Mouse (Mus musculus): Measurements from ENCODE around the gene Lce1b. TPM values are rescaled to one million over a fixed set of nuclear protein-coding genes. Genes with fewer than 3 reads are reported as not detected.
"Not testable (repeated sequence)": the region's sequence is repeated elsewhere in the genome, so short reads cannot be mapped to it uniquely, and the experiment has no call there.

Lce1b gene
- not detected in 2 replicates for polyA plus RNA-seq (2014; fragmentation: Nextera tagmentation; extraction: Ambion mirVana)

DNA sequence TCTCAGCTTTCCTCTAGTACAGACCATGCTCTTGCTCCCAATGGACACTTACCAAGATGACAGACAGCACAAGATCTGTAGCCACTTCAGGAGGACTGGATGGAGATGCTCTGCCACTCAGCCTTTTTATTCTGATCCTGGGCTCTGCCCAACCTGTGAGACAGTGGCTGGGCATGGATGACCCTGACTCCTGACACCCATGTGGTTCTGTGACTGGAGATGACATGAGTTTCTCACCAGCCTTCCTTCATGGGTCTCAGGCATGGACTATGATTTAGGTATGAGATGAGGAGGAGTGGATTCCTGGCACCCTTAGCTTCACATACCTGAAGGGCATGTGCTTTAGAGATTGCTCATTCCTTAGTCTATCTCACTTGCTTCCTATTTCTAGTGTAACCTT, at the start of gene Lce1b:
Lce1b (minus strand) TSS at position 101 of the 400 bp plus-strand sequence.
- Histone ChIP-seq H3K36me3 (ENCODE audit: control insufficient read depth, insufficient read depth, low read length) (no peaks in the 10 kb centered on the region), H3K4me3 (replicated peaks; ENCODE audit: low read depth, low read length) (no peak within 1 kb of the TSS), H3K4me1 (ENCODE audit: control insufficient read depth, insufficient read depth, low read length) (no peaks in the 10 kb centered on the region), H3K27me3 (ENCODE audit: control insufficient read depth, insufficient read depth, low read length) (no peaks in the 10 kb centered on the region), H3K4me2 (ENCODE audit: low read length) (no peak within 1 kb of the TSS), H3K9me3 (ENCODE audit: control insufficient read depth, low read length) (no peaks in the 10 kb centered on the region), H3K27ac (replicated peaks; ENCODE audit: low read depth, low read length) (no peak within 1 kb of the TSS), H3K9ac (replicated peaks; ENCODE audit: low read length) (no peak within 1 kb of the TSS)
- ATAC-seq (ENCODE audit: low FRiP score, low TSS enrichment) (no peak), DNase-seq (no peak)

DNA sequence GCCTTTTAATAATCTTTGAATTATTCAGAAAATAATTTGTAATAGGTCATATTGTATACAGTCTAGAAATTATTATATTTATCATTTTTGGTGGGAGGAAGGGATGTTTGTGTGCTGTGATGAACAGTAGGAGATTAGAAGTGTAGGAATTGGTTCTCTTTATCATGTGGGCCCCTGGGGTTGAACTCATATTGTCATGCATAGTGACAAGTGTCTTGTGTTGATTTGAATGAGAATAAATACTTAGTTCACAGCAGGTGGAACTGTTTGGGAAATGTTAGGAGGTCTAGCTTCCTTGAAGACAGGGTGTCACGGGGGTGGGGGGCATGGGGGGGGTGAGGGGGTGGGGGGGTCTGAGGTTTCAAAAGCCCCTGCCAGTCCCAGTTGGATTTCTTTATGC, 37.9 kb upstream of the Lce1b start:
- WGBS, result 12% methylated on average over 1 of the region's 1 CpGs
- DNase-seq, result no peak
- Histone ChIP-seq H3K9ac (replicated peaks; ENCODE audit: low read length) (no peak overlapping the region), H3K4me1 (ENCODE audit: control insufficient read depth, insufficient read depth, low read length) (no peaks in the 10 kb centered on the region), H3K4me2 (ENCODE audit: low read length) (no peak overlapping the region), H3K9me3 (ENCODE audit: control insufficient read depth, low read length) (no peaks in the 10 kb centered on the region), H3K4me3 (replicated peaks; ENCODE audit: low read depth, low read length) (no peak overlapping the region), H3K27ac (replicated peaks; ENCODE audit: low read depth, low read length) (no peak overlapping the region), H3K27me3 (ENCODE audit: control insufficient read depth, insufficient read depth, low read length) (no peaks in the 10 kb centered on the region), H3K36me3 (ENCODE audit: control insufficient read depth, insufficient read depth, low read length) (no peaks in the 10 kb centered on the region)
- ATAC-seq (ENCODE audit: low FRiP score, low TSS enrichment), result no peak

DNA sequence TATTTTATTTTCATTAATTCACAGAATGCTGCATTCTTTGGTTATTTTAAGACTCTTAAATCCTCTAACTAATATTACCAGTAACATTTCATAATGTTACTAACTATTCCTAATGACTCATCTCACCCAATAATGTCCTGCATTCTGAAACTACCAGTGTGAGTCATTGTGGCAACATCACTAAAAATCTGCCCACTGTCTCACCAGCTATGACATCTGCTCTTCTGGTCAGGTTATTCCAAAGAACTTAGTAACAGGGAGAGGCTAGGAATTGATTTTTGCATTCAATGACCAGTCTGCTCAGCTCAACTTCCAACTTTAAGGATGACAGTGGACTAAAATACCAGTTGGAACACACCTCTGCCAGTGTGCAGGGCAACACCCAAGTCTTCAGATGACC, 35.0 kb upstream of the Lce1b start:
- ATAC-seq (ENCODE audit: low FRiP score, low TSS enrichment), result no peak

DNA sequence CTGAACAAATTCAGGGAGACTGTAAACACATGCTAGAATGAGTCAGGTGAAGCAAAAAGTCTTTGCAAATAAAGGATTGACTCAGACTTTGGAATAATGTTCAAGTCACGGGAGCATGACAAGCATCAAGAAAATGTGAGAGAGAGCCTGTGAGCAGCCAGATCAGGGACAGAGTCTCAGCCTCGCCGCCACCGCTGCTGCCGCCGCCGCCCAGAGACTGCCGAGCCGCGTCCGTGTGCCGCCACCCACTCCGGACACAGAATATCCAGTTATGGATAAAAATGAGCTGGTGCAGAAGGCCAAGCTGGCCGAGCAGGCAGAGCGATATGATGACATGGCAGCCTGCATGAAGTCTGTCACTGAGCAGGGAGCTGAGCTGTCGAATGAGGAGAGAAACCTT, 32.4 kb upstream of the Lce1b start:
- 80% methylated on average over 16 of the region's 16 CpGs for WGBS

More for the DNA sequence above, 35.0 kb upstream of the Lce1b start:
- no peaks in the 10 kb centered on the region for H3K9me3 ChIP-seq (ENCODE audit: control insufficient read depth, low read length)
- no peak for DNase-seq
- no peak overlapping the region for H3K27ac ChIP-seq (replicated peaks; ENCODE audit: low read depth, low read length)
- H3K9ac ChIP-seq (replicated peaks; ENCODE audit: low read length), result no peak overlapping the region
- H3K36me3 ChIP-seq (ENCODE audit: control insufficient read depth, insufficient read depth, low read length), result no peaks in the 10 kb centered on the region
- no peaks in the 10 kb centered on the region for H3K4me1 ChIP-seq (ENCODE audit: control insufficient read depth, insufficient read depth, low read length)
- no peak overlapping the region for H3K4me2 ChIP-seq (ENCODE audit: low read length)
- H3K27me3 ChIP-seq (ENCODE audit: control insufficient read depth, insufficient read depth, low read length), result no peaks in the 10 kb centered on the region
- no peak overlapping the region for H3K4me3 ChIP-seq (replicated peaks; ENCODE audit: low read depth, low read length)

DNA sequence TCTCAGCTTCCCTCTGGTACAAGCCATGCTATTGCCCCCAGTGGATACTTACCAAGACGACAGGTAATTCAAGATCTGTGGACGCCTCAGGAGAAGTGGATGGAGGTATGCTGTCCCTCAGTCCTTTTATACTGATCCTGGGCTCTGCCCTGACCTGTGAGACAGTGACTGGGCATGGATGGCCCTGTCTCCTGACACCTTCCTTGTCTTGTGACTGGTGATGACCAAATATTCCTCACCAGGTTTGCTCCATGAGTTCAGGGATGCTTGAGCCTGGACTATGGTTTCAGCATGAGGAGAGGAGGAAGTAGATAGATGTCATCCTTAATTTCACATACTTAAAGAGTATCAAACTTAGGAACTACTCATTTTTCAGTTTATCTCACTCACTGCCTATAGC, 30.4 kb upstream of the Lce1b start, which contains the start of gene Lce1d:
Lce1d (minus strand) TSS at position 101 of the 400 bp plus-strand sequence.
- H3K4me2 ChIP-seq (ENCODE audit: low read length), result no peak within 1 kb of the TSS
- no peak for ATAC-seq (ENCODE audit: low FRiP score, low TSS enrichment)

More for the DNA sequence above, 32.4 kb upstream of the Lce1b start:
- H3K9ac ChIP-seq (replicated peaks; ENCODE audit: low read length); H3K4me3 ChIP-seq (replicated peaks; ENCODE audit: low read depth, low read length); H3K36me3 ChIP-seq (ENCODE audit: control insufficient read depth, insufficient read depth, low read length); H3K4me1 ChIP-seq (ENCODE audit: control insufficient read depth, insufficient read depth, low read length); H3K27me3 ChIP-seq (ENCODE audit: control insufficient read depth, insufficient read depth, low read length); H3K4me2 ChIP-seq (ENCODE audit: low read length); DNase-seq; H3K9me3 ChIP-seq (ENCODE audit: control insufficient read depth, low read length); H3K27ac ChIP-seq (replicated peaks; ENCODE audit: low read depth, low read length); ATAC-seq (ENCODE audit: low FRiP score, low TSS enrichment): not testable (repeated sequence)

DNA sequence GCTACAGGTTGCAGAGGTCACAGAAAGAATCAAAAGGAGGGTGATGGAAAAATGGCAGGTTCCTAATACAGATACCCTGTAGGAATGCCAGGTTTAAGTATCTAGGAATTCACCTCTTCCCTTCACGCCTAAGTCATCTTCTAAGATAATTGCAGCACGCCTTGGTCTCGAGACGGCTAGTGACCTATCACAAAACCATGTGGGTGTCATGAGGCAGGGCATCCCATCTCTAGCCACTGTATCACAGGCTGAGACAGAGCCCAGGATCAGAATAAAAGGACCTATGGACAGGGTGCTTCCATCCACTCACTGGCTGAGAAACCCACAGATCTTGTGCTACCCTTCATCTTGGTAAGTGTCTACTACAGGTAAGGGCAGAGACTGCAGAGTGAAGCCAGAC, 22.2 kb upstream of the Lce1b start, which contains the start of gene Lce1c:
Lce1c (plus strand) TSS at position 301 of the 400 bp plus-strand sequence.
- ATAC-seq (ENCODE audit: low FRiP score, low TSS enrichment) (no peak), DNase-seq (no peak)
- Histone ChIP-seq H3K9me3 (ENCODE audit: control insufficient read depth, low read length) (no peaks in the 10 kb centered on the region), H3K9ac (replicated peaks; ENCODE audit: low read length) (no peak within 1 kb of the TSS), H3K36me3 (ENCODE audit: control insufficient read depth, insufficient read depth, low read length) (no peaks in the 10 kb centered on the region), H3K4me3 (replicated peaks; ENCODE audit: low read depth, low read length) (no peak within 1 kb of the TSS), H3K4me2 (ENCODE audit: low read length) (no peak within 1 kb of the TSS), H3K27me3 (ENCODE audit: control insufficient read depth, insufficient read depth, low read length) (no peaks in the 10 kb centered on the region), H3K4me1 (ENCODE audit: control insufficient read depth, insufficient read depth, low read length) (no peaks in the 10 kb centered on the region), H3K27ac (replicated peaks; ENCODE audit: low read depth, low read length) (no peak within 1 kb of the TSS)
- 89% methylated on average over 4 of the region's 4 CpGs for WGBS

More for the DNA sequence above, 30.4 kb upstream of the Lce1b start, which contains the start of gene Lce1d:
- Histone ChIP-seq H3K9me3 (ENCODE audit: control insufficient read depth, low read length) (no peaks in the 10 kb centered on the region), H3K27ac (replicated peaks; ENCODE audit: low read depth, low read length) (no peak within 1 kb of the TSS), H3K4me3 (replicated peaks; ENCODE audit: low read depth, low read length) (no peak within 1 kb of the TSS), H3K27me3 (ENCODE audit: control insufficient read depth, insufficient read depth, low read length) (no peaks in the 10 kb centered on the region), H3K36me3 (ENCODE audit: control insufficient read depth, insufficient read depth, low read length) (no peaks in the 10 kb centered on the region), H3K9ac (replicated peaks; ENCODE audit: low read length) (no peak within 1 kb of the TSS), H3K4me1 (ENCODE audit: control insufficient read depth, insufficient read depth, low read length) (no peaks in the 10 kb centered on the region)
- no peak for DNase-seq
- WGBS, result 66% methylated on average over 2 of the region's 2 CpGs

DNA sequence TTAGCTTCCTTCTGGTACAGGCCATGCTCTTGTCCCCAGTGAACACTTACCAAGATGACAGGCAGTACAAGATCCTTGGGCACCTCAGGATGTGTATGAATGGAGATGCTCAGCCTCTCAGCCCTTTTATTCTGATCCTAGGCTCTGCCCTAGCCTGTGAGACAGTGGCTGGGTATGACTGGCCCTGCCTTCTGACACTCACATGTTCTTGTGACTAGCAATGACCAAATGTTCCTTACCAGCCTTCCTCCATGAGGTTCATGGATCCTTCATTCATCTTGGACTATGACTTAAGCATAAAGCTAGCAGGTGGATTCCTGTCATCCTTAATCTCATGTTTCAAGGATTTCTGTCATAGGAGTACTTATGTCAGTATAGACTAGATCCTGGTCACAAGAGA, 13.5 kb upstream of the Lce1b start, which contains the start of gene Lce1a2:
Lce1a2 (minus strand) TSS at position 101 of the 400 bp plus-strand sequence.
- Histone ChIP-seq H3K4me3 (replicated peaks; ENCODE audit: low read depth, low read length) (no peak within 1 kb of the TSS), H3K4me1 (ENCODE audit: control insufficient read depth, insufficient read depth, low read length) (no peaks in the 10 kb centered on the region), H3K4me2 (ENCODE audit: low read length) (no peak within 1 kb of the TSS), H3K36me3 (ENCODE audit: control insufficient read depth, insufficient read depth, low read length) (no peaks in the 10 kb centered on the region), H3K27ac (replicated peaks; ENCODE audit: low read depth, low read length) (no peak within 1 kb of the TSS), H3K9me3 (ENCODE audit: control insufficient read depth, low read length) (no peaks in the 10 kb centered on the region), H3K9ac (replicated peaks; ENCODE audit: low read length) (no peak within 1 kb of the TSS), H3K27me3 (ENCODE audit: control insufficient read depth, insufficient read depth, low read length) (no peaks in the 10 kb centered on the region)
- no peak for ATAC-seq (ENCODE audit: low FRiP score, low TSS enrichment)
- DNase-seq, result no peak

DNA sequence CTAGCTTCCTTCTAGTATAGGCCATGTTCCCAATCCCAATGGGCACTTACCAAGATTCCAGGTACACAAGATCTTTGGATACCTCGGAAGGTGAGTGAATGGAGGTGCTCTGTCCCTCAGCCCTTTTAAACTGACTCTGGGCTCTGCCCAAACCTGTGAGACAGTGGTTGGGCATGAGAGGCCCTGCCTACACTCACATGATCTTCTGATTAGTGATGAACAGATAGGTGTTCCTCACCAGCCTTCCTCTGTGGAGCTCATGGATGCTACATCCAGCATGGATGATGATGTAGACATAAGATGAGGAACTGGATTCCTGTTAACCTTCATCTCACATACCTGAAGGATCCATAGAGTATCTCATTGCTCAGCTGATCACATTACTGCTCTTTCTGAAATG, 8.5 kb downstream of the Lce1b start, which contains the start of gene Lce1a1:
Lce1a1 (minus strand) TSS at position 101 of the 400 bp plus-strand sequence.
- H3K27ac ChIP-seq (replicated peaks; ENCODE audit: low read depth, low read length), result no peak within 1 kb of the TSS
- no peak for DNase-seq
- no peaks in the 10 kb centered on the region for H3K36me3 ChIP-seq (ENCODE audit: control insufficient read depth, insufficient read depth, low read length)
- H3K9me3 ChIP-seq (ENCODE audit: control insufficient read depth, low read length), result no peaks in the 10 kb centered on the region
- H3K4me1 ChIP-seq (ENCODE audit: control insufficient read depth, insufficient read depth, low read length), result no peaks in the 10 kb centered on the region
- no peaks in the 10 kb centered on the region for H3K27me3 ChIP-seq (ENCODE audit: control insufficient read depth, insufficient read depth, low read length)
- H3K9ac ChIP-seq (replicated peaks; ENCODE audit: low read length), result no peak within 1 kb of the TSS
- no peak within 1 kb of the TSS for H3K4me2 ChIP-seq (ENCODE audit: low read length)
- 87% methylated on average over 1 of the region's 1 CpGs for WGBS
- ATAC-seq (ENCODE audit: low FRiP score, low TSS enrichment), result no peak
- H3K4me3 ChIP-seq (replicated peaks; ENCODE audit: low read depth, low read length), result no peak within 1 kb of the TSS

DNA sequence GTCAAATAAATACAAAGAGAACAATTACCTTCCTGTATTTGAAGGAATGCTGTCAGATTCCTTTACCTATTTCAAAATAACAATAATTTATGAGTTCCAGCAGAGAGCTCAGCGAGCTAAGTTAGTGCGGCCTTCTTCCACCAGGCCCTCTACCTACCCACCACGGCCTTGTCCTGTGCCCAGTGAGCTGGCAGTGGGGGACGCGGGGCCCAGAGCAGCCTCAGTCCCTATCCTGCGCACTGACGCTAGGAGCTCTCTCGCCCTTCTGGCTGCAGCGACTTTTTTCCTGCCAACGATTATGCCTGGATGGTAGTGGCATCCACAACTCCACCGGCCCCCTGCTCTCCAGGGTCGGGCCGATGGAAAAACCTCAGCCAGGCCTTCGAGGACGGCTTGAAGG, 16.9 kb downstream of the Lce1b start:
- WGBS, result 93% methylated on average over 15 of the region's 15 CpGs
- no peak for ATAC-seq (ENCODE audit: low FRiP score, low TSS enrichment)
- Histone ChIP-seq H3K9me3 (ENCODE audit: control insufficient read depth, low read length) (no peaks in the 10 kb centered on the region), H3K4me2 (ENCODE audit: low read length) (no peak overlapping the region), H3K4me3 (replicated peaks; ENCODE audit: low read depth, low read length) (no peak overlapping the region), H3K36me3 (ENCODE audit: control insufficient read depth, insufficient read depth, low read length) (no peaks in the 10 kb centered on the region), H3K27ac (replicated peaks; ENCODE audit: low read depth, low read length) (no peak overlapping the region), H3K27me3 (ENCODE audit: control insufficient read depth, insufficient read depth, low read length) (no peaks in the 10 kb centered on the region), H3K4me1 (ENCODE audit: control insufficient read depth, insufficient read depth, low read length) (no peaks in the 10 kb centered on the region), H3K9ac (replicated peaks; ENCODE audit: low read length) (no peak overlapping the region)
- DNase-seq, result no peak
